Mouse (Mus musculus) activated CD4-positive, CD25-positive, alpha-beta regulatory T cell, adult 9 weeks (primary cell): ENCODE results near the gene Adam17. TPM values are rescaled to one million over a fixed set of nuclear protein-coding genes. Genes with fewer than 3 reads are reported as not detected.

Source experiments
- polyA plus RNA-seq: library from polyadenylated mRNA; unstranded; fragments of 100-300 nt; shearing (Covaris generic); gene quantifications from one replicate; pipeline ENCODE4 v1.2.1, GENCODE M21; 2017

Adam17 gene
- 82.5 TPM for polyA plus RNA-seq

DNA sequence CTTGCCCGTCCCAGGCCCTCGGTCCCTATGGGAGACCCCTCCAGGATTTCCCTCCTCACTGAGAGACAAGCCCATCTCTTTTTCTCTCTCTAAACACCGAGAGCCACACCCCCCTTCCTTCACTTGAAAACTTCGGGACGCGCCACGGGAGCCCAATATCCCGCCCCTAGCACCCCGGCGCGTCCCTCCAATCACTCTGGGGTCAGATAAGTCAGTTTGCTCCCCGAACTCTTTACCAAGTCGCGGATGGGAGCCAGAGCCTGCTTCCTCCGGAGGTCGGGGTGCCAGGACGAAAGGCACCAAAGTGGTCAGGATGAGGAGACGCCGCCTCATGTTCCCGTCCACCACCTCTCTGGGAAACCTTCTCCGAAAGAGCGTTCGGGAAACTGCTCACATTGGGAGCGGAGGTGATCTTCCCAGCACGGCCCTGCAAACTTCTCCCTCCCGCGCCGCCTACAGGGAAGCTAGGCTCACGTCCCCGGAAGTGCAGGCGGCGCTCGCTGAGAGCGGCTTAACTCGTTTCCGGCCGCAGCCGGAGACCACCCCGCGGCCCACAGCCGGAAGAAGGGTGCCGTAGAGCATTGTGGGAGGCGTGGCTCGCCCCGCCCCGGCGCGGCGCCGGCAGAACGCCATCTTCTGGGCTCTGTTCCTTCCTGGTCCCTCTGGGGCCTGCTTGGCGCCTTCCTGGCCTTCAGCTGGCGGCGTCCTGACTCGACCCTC lies at the start of gene Adam17:
Adam17 (minus strand) TSS at position 533 of the 720 bp plus-strand sequence.

DNA sequence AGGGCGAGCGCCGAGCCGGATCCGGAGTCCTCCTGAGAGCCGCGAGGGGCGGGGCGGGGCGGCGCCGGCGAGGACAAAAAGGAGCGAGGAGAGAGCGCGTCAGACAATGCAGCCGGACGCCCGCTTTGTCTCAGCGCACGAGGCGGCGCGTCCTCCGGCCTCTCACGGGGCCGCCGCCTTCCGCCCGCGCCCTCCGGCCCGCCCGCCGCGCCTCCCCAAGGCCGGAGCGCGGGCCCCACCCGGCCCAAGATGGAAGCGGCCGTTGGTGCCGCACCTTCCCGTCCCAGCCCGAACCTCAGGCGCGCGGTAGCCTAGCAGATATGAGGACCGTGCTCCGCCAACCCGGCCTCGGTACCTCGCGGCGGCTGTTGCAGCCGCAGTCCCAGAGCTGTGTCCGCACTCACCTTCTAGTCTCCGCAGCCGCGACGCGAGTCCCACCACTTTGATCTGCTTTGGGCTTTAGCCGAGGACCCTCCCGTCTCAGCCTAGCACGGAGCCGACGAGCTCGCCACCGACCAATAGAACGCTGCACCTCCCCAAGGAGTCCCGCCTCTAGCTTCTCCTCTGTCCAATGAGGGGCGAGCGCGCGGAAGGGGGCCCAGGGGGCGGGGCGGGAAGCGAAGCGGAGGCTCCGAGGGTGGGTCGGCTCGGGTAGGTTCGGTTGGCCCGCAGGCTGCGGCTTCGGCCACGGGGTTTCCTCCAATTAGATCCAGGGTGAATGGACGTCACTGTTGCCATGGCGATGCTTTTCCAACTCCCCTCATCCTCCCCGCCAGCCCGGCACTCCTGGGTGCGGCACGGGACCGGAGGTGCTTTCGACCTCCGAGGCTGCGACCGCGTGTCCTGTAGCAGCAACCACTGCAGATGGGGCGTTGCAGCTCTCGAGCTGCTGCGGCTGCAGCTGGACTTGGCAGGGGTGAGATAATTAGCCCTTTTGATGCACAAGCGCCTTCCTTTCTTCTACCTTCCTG lies 44.0 kb upstream of the Adam17 start, which contains the start of gene Ywhaq:
Ywhaq (minus strand) TSS at position 538 of the 971 bp plus-strand sequence.

DNA sequence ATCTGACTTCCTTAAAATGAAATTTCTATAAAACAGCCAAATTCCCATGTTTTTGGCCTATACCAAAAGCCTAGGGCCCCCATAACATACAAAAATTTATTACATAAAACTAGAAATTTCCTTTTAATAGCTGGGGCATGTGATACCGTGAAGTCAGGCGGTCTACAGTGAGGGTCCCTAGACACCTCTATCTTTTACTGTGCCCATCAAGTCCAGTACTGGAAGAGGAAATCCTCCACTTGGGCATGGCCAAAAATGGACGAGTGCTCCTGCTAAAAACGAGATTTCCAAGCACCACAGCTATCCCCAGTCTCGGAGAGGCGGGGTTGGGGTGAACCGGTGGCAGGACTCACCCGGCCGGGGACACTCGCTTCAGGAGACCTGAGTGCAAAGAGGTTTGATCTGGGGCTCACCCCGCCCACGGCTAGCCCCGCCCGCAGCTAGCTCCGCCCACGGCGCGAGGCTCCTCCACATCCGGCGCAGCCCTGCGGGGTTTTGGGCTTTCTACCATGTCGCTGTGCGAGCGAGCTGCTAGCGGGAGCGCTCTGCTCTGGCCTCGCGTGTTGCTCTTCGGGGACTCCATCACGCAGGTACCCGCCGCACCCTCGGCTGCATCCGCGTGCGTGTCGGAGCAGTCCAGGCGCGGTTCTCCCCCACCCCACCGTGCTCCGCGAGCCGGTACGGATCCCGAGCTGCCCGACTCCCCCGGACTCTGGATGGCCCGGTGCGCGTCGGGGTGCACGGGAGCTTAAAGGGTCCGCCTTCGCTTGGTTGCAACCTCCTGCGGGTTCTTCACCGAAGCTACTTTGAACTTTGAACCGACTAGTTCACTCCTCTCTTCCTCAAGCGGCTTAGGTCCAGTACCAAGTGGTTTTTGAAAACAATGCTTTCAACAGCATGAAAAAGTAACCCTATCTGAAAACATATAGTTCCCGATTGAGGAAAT lies 57.2 kb downstream of the Adam17 start, which contains the start of gene Iah1:
Iah1 (plus strand) TSS at position 467 of the 946 bp plus-strand sequence.

DNA sequence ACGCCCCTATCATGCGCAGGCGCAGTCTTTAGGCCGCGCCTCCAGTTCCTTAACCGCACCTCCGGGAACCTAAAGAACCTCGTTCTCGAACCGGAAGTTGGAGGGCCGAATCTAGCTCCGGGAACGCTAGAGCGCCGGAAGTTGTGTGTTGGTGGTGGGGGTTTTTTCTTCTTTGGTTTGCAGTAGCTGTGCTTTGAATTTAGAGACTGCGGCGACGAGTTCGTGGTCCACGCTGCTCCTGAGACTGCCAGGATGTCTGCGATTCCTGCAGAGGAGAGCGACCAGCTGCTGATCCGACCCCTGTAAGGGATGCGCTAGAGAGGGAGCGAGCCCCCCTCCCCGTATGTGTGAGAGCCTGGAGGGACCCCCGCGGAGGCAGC lies 87.2 kb downstream of the Adam17 start, which contains the start of gene Itgb1bp1:
Itgb1bp1 (minus strand) TSS at position 42 of the 380 bp plus-strand sequence.

DNA sequence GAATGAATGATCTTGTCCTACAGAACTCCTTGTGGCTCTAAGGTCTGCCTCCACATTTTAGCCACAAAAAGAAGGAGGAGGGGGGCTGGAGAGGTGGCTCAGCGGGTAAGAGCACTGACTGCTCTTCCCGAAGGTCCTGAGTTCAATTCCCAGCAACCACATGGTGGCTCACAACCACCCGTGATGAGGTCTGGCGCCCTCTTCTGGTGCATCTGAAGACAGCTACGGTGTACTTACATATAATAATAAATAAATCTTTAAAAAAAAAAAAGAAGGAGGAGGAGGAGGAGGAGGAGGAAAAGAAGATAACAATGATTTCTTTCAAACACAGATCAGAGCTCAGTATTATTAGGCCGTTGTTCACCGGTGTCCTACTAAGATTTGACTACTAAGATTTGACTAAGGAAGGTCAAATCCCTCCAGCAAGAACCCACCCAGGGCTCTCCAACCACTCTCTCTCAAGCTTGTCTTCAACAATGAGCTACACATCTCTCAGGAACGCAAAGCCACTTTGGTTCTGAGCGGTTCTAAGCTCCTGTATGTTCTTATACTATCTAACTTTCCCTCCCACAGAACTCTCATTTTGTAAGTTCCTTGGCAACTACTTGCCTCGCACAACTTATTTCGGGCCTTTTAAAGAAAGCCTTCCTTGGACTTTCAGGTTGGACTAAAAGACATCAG lies 88.5 kb downstream of the Adam17 start, which contains the start of gene Cpsf3:
Cpsf3 (plus strand) TSS at position 631 of the 681 bp plus-strand sequence.

Other genes starting within 250 kb of the Adam17 start
- gene Cpsf3, start 88.2 kb downstream of the Adam17 start, polyA plus RNA-seq, result 149 TPM
- 127 TPM for gene Itgb1bp1, start 87.3 kb downstream of the Adam17 start, polyA plus RNA-seq
- gene Iah1, start 57.2 kb downstream of the Adam17 start, polyA plus RNA-seq, result 56.3 TPM
- gene Ywhaq, start 44.0 kb upstream of the Adam17 start, polyA plus RNA-seq, result 307 TPM